Comparison of ENCODE assay signal across 27 mouse cellular contexts in the genomic region with DNA sequence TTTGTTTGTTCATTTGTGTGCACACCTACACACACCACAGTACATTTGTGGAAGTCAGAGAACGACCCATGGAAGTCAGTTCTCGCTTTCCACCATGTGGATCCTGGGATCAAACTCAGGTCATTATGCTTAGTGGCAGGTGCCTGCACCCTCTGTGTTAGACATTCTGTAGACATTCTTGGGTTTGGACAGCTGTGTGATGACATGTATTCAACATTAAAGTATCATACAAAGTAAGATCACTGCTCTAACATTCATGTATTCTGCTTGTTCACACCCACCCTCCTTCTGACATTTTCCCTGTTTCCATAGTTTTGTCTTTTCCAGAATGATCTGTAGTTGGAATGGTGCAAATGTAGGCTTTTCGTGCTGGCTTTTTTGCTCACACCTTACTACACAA.
"Had no signal": no experiment of that assay in that cellular context is flagged by ENCODE, and none has a peak within 500 bp of the region (broad histone marks: within the 10 kb centered on the region; RNA-seq: fewer than 3 reads in every experiment).

No protein-coding gene starts in this region.

- H3K27me3 ChIP-seq: embryonic facial prominence, embryonic 12.5 days; embryonic facial prominence, embryonic 13.5 days; embryonic facial prominence, embryonic 15.5 days; forebrain, embryonic 12.5 days; forebrain, embryonic 15.5 days had no signal

- H3K27ac ChIP-seq: embryonic facial prominence, embryonic 10.5 days; embryonic facial prominence, embryonic 12.5 days; embryonic facial prominence, embryonic 13.5 days; embryonic facial prominence, embryonic 15.5 days; forebrain, embryonic 10.5 days; forebrain, embryonic 12.5 days; forebrain, embryonic 15.5 days; gastrocnemius, adult 2 months; heart, adult 2 months had no signal

- ATAC-seq: forebrain, embryonic 14.5 days; forebrain, embryonic 15.5 days; forebrain, embryonic 16.5 days had no signal

- H3K9ac ChIP-seq: embryonic facial prominence, embryonic 12.5 days; embryonic facial prominence, embryonic 13.5 days; embryonic facial prominence, embryonic 15.5 days; forebrain, embryonic 12.5 days; forebrain, embryonic 15.5 days had no signal

- H3K4me2 ChIP-seq: embryonic facial prominence, embryonic 12.5 days; embryonic facial prominence, embryonic 13.5 days; embryonic facial prominence, embryonic 15.5 days; forebrain, embryonic 12.5 days; forebrain, embryonic 15.5 days had no signal

- DNase-seq: cerebellum, adult 2 months; cerebellum, adult 8-10 months; cerebellum, adult 9-10 months; cerebellum, adult 9-11 months; cerebellum, postnatal 10 days; cerebellum, postnatal 14 days; cerebellum, postnatal 25 days; cerebellum, postnatal 36 days; embryo, embryonic 11 days; gastrocnemius, adult 2 months; gastrocnemius, postnatal 10 days; gastrocnemius, postnatal 14 days; gastrocnemius, postnatal 25 days; gastrocnemius, postnatal 36 days; heart, adult 11 months; heart, adult 18-20 months; heart, adult 2 months had no signal

- H3K4me1 ChIP-seq: embryonic facial prominence, embryonic 10.5 days; embryonic facial prominence, embryonic 12.5 days; embryonic facial prominence, embryonic 13.5 days; embryonic facial prominence, embryonic 15.5 days; forebrain, embryonic 10.5 days; forebrain, embryonic 12.5 days; forebrain, embryonic 15.5 days had no signal

- H3K36me3 ChIP-seq: embryonic facial prominence, embryonic 10.5 days; embryonic facial prominence, embryonic 12.5 days; embryonic facial prominence, embryonic 13.5 days; embryonic facial prominence, embryonic 15.5 days; forebrain, embryonic 10.5 days; forebrain, embryonic 12.5 days; forebrain, embryonic 15.5 days had no signal

- H3K9me3 ChIP-seq: embryonic facial prominence, embryonic 10.5 days; embryonic facial prominence, embryonic 12.5 days; embryonic facial prominence, embryonic 13.5 days; embryonic facial prominence, embryonic 15.5 days; forebrain, embryonic 10.5 days; forebrain, embryonic 12.5 days; forebrain, embryonic 15.5 days had no signal

- H3K4me3 ChIP-seq: embryonic facial prominence, embryonic 10.5 days; embryonic facial prominence, embryonic 12.5 days; embryonic facial prominence, embryonic 13.5 days; embryonic facial prominence, embryonic 15.5 days; erythroblast, embryonic 14.5 days; forebrain, embryonic 10.5 days; forebrain, embryonic 12.5 days; forebrain, embryonic 15.5 days; gastrocnemius, adult 2 months; heart, adult 2 months had no signal
